Mouse (Mus musculus) lung, embryonic 14.5 days (tissue): ENCODE data around the gene Prdx2. TPM values are rescaled to one million over a fixed set of nuclear protein-coding genes. Genes with fewer than 3 reads are reported as not detected.

Experiments used
- ATAC-seq: fragments of 200-750 bp; cut with Nextera tagmentation; 2 replicates; pipeline ENCODE4 v1.8.0; 2017; ENCODE audit warnings: mild to moderate bottlenecking, moderate TSS enrichment, moderate library complexity; ENCODE audit not compliant: insufficient read depth
- DNase-seq: peaks from one replicate; pipeline ENCODE4 v3.0.0-alpha.2; 2015
- H3K27ac ChIP-seq: fragments of 300-500 bp; sonication (generic); 2 replicates; pipeline ENCODE4 v1.5.1; 2014; ENCODE audit warnings: low read depth, mild to moderate bottlenecking, moderate library complexity
- H3K27me3 ChIP-seq: fragments of 300-500 bp; sonication (generic); 2 replicates; pipeline ENCODE4 v1.6.1; 2014; ENCODE audit warnings: low read length, control low read depth; ENCODE audit not compliant: insufficient read depth
- H3K36me3 ChIP-seq: fragments of 300-500 bp; sonication (generic); 2 replicates; pipeline ENCODE4 v1.6.1; 2014; ENCODE audit warnings: control low read depth; ENCODE audit not compliant: insufficient read depth
- H3K4me1 ChIP-seq: fragments of 300-500 bp; sonication (generic); 2 replicates; pipeline ENCODE4 v1.6.1; 2014; ENCODE audit warnings: antibody characterized with exemption, control low read depth; ENCODE audit not compliant: insufficient read depth
- H3K4me2 ChIP-seq: fragments of 300-500 bp; sonication (generic); 2 replicates; pipeline ENCODE4 v1.6.1; 2014; ENCODE audit warnings: mild to moderate bottlenecking
- H3K4me3 ChIP-seq: fragments of 300-500 bp; sonication (generic); 2 replicates; pipeline ENCODE4 v1.5.1; 2014; ENCODE audit warnings: low read depth, low read length
- H3K9ac ChIP-seq: fragments of 300-500 bp; sonication (generic); 2 replicates; pipeline ENCODE4 v1.6.1; 2014
- H3K9me3 ChIP-seq: fragments of 300-500 bp; sonication (generic); 2 replicates; pipeline ENCODE4 v1.6.1; 2016; ENCODE audit warnings: low read depth, low read length, control low read depth
- CTCF ChIP-seq: IDR thresholded peaks from 2 replicates; pipeline ENCODE4 v1.5.1; 2016; ENCODE audit warnings: antibody characterized with exemption, low read depth
- WGBS: fragments of 180-500 bp; shearing (Covaris S2); extraction: QIAGEN DNeasy Blood & Tissue Kit; methylation state at CpG from one replicate; pipeline ENCODE4 v1.1.7; 2014; 5-methylcytosine and 5-hydroxymethylcytosine counted together
- polyA plus RNA-seq: library from polyadenylated mRNA; unstranded; fragments of >200 nt; fragmentation: Nextera tagmentation; extraction: Ambion mirVana; gene quantifications from 2 replicates; pipeline ENCODE4 v1.2.1, GENCODE M21; 2014

Gene Prdx2
- 819 and 843 TPM in 2 replicates for polyA plus RNA-seq

DNA sequence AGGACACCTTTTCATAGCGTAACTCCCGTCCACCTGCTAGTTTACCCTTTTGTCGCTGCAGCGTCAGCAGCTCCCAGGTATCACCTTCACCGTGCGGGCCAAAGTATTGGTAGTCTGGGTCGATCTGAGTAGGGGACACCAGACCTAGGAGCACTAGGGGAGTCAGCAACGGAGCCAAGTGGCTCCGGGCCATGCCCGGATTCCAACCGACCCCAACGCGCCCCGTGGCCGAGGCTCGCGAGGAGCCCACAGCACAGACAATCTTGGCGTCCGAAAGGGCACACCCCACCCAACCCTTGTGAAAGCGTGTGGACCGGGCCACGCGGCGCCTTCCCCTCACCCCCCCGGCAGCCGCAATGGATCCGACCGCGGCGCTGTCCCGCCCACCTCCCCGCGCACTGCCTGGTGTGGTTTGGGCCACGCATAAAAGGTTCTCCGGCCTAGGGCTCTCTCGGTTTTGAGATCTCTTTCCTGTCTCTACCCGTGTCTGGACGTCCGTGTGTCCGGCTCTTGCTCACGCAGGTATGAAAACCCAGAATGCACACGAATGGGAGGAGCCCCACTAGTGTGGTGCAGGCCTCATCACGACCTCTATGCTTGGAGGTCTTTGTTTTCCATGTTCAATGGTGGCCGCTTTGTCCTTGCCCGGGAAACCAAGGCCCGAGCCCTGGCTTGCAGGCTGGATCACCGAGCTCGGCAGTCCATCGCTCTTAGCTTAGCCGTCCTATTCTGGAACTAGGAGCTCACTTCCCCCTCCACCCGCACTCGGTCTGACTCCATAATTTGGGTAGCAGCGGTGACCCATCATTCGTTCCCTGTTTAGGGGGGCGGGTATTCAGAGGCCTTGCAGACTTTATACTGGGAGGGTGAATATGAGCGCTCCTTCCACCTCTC lies at the start of gene Prdx2, which contains the start of the genes Gm49661 and Rnaseh2a:
TSS of gene Prdx2 (plus strand) at position 347 of the 894 bp plus-strand sequence.
TSS of gene Gm49661 (minus strand) at position 193 of the 894 bp plus-strand sequence.
TSS of gene Rnaseh2a (minus strand) at position 527 of the 894 bp plus-strand sequence.
- WGBS, result under 1% methylated on average over 56 of the region's 56 CpGs
- peak within 1 kb of the TSS; percentile 95 for H3K4me2 ChIP-seq
- peak within 1 kb of the TSS; percentile 94 for H3K9ac ChIP-seq
- ATAC-seq, result peak; percentile 72
- no peaks in the 10 kb centered on the region for H3K27me3 ChIP-seq
- no peaks in the 10 kb centered on the region for H3K9me3 ChIP-seq
- TF ChIP-seq CTCF, result no peak
- peaks cover 43% of the 10 kb centered on the region for H3K36me3 ChIP-seq
- H3K4me1 ChIP-seq, result peaks cover 7% of the 10 kb centered on the region
- peak within 1 kb of the TSS; percentile 67 for H3K4me3 ChIP-seq
- DNase-seq, result peak; percentile 87
- H3K27ac ChIP-seq, result peak within 1 kb of the TSS; percentile 91

DNA sequence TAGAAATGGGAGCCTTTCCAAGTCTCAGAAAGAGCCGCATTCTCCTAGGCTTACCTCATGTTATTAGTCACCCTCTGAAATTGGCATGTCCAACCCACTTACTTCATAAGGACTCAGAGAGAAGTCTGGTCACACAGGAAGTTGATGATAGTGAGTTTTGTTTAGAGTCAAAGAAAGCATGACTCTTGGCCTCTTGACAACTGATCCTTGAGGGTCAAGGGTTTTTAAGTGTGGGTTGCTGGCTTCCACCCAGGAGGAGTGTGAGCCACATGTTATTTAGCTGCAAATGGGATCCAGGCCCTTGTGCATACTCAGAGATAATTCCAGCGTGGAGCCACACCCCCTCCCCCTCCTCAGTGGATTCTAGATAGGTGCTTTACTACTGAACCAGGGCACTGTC lies 47.8 kb upstream of the Prdx2 start:
- H3K27ac ChIP-seq, result no peak overlapping the region
- no peak overlapping the region for H3K4me3 ChIP-seq
- 60% methylated on average over 2 of the region's 2 CpGs for WGBS
- no peaks in the 10 kb centered on the region for H3K9me3 ChIP-seq
- no peaks in the 10 kb centered on the region for H3K4me1 ChIP-seq
- no peaks in the 10 kb centered on the region for H3K36me3 ChIP-seq
- DNase-seq (no peak), ATAC-seq (no peak)
- H3K9ac ChIP-seq, result no peak overlapping the region
- H3K27me3 ChIP-seq, result peaks cover 12% of the 10 kb centered on the region
- TF ChIP-seq CTCF, result no peak
- H3K4me2 ChIP-seq, result no peak overlapping the region

GRCm38 (mm10) chr8:84925557-84925956 lies 43.8 kb upstream of the Prdx2 start:
- Histone ChIP-seq H3K36me3 (no peaks in the 10 kb centered on the region), H3K27me3 (peaks cover 17% of the 10 kb centered on the region; the same call in 1 of the 2 replicates), H3K27ac (no peak overlapping the region), H3K4me1 (no peaks in the 10 kb centered on the region), H3K4me2 (no peak overlapping the region), H3K9ac (no peak overlapping the region), H3K9me3 (no peaks in the 10 kb centered on the region), H3K4me3 (no peak overlapping the region)
- ATAC-seq (no peak), DNase-seq (no peak)
- WGBS, result 56% methylated on average over 7 of the region's 7 CpGs
- TF ChIP-seq CTCF, result no peak

GRCm38 (mm10) chr8:84927513-84927912 lies 41.9 kb upstream of the Prdx2 start:
- no peak for ATAC-seq
- no peaks in the 10 kb centered on the region for H3K36me3 ChIP-seq
- WGBS, result 60% methylated on average over 1 of the region's 1 CpGs

DNA sequence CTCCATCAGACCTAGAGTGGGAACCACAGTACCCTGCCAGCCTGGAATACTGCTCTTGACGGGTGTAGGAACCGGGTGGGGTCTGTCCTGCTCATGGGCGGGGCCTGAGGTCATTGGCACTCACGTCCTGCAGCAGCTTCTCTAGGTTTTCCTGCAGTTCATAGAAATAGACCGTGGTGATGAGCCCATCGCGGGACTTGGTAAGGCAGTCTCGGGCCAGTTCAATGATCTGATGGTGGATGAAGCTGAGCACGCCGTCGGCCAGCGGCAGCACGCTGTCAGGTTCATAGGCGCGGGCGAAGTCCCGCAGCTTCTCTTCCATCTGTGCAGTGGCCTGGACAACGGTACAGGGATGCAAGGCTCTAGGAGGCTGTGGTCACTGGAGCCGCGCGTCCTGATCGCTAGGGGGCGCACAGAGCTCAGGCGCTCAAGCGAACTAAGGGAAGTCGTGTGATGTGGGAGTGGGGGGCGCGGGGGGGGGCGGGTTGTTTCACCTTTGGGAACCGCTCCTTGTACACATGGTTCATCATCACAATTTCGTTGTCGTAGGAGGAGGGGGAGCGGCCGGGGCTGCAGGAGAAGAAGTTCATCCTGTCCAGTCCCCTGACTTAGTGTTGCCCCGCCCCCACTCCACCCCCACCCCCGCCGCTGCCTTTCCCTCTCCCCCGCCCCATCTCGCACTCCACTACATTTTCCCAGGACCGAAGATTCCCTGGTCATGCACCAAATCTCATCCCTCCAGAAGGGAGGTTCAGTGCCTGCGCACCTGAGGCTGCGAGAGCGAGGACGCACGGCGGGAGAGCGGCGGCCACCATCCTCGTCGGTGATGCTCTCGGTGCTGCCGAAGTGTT lies 40.7 kb upstream of the Prdx2 start:
- Histone ChIP-seq H3K4me1 (no peaks in the 10 kb centered on the region), H3K36me3 (no peaks in the 10 kb centered on the region), H3K27me3 (peaks cover 22% of the 10 kb centered on the region; the same call in 1 of the 2 replicates), H3K9me3 (no peaks in the 10 kb centered on the region), H3K27ac (no peak overlapping the region), H3K4me2 (peak overlapping the region; percentile 70), H3K4me3 (peak overlapping the region; percentile 34), H3K9ac (no peak overlapping the region; the same call in 1 of the 2 replicates)
- ATAC-seq (peak; percentile 85), DNase-seq (peak; percentile 88)
- peak; percentile 89 for TF ChIP-seq CTCF
- 2% methylated on average over 52 of the region's 52 CpGs for WGBS

More at GRCm38 (mm10) chr8:84927513-84927912, 41.9 kb upstream of the Prdx2 start:
- H3K9ac ChIP-seq, result no peak overlapping the region
- H3K4me3 ChIP-seq, result no peak overlapping the region
- H3K9me3 ChIP-seq, result no peaks in the 10 kb centered on the region
- H3K27ac ChIP-seq, result no peak overlapping the region
- H3K4me2 ChIP-seq, result no peak overlapping the region
- no peak for DNase-seq
- no peak for TF ChIP-seq CTCF
- H3K27me3 ChIP-seq, result peaks cover 20% of the 10 kb centered on the region; the same call in 1 of the 2 replicates
- no peaks in the 10 kb centered on the region for H3K4me1 ChIP-seq

- Histone ChIP-seq H3K4me2 (no peak overlapping the region), H3K4me1 (no peaks in the 10 kb centered on the region), H3K4me3 (no peak overlapping the region), H3K27me3 (peaks cover 41% of the 10 kb centered on the region), H3K9me3 (no peaks in the 10 kb centered on the region), H3K9ac (no peak overlapping the region), H3K36me3 (no peaks in the 10 kb centered on the region), H3K27ac (no peak overlapping the region)
- WGBS, result 74% methylated on average over 13 of the region's 13 CpGs
- ATAC-seq (no peak), DNase-seq (no peak)
- TF ChIP-seq CTCF, result no peak
Measured at GRCm38 (mm10) chr8:84930582-84930981, 38.8 kb upstream of the Prdx2 start.
